Mouse (Mus musculus) liver, embryonic 15.5 days (tissue): ENCODE results near the gene Slc7a1. TPM values are rescaled to one million over a fixed set of nuclear protein-coding genes. Genes with fewer than 3 reads are reported as not detected.
"Not testable (repeated sequence)": the region's sequence is repeated elsewhere in the genome, so short reads cannot be mapped to it uniquely, and the experiment has no call there.

Source experiments
- ATAC-seq: fragments of 200-750 bp; cut with Nextera tagmentation; 2 replicates; pipeline ENCODE4 v1.8.0; 2017; ENCODE audit warnings: moderate number of reproducible peaks, mild to moderate bottlenecking, moderate library complexity; ENCODE audit not compliant: insufficient read depth
- H3K27ac ChIP-seq: fragments of 300-500 bp; sonication (generic); replicated peaks from 2 replicates; pipeline ENCODE4 v1.5.1; 2015; ENCODE audit warnings: mild to moderate bottlenecking, inconsistent platforms
- H3K27me3 ChIP-seq: fragments of 300-500 bp; sonication (generic); 2 replicates; pipeline ENCODE4 v1.6.1; 2015; ENCODE audit warnings: mild to moderate bottlenecking, inconsistent platforms
- H3K36me3 ChIP-seq: fragments of 300-500 bp; sonication (generic); replicated peaks from 2 replicates; pipeline ENCODE4 v1.6.1; 2015; ENCODE audit warnings: moderate library complexity, mild to moderate bottlenecking, inconsistent platforms
- H3K4me1 ChIP-seq: fragments of 300-500 bp; sonication (generic); replicated peaks from 2 replicates; pipeline ENCODE4 v1.6.1; 2015; ENCODE audit warnings: inconsistent platforms
- H3K4me2 ChIP-seq: fragments of 300-500 bp; sonication (generic); 2 replicates; pipeline ENCODE4 v1.6.1; 2015; ENCODE audit warnings: moderate library complexity, mild to moderate bottlenecking, inconsistent platforms
- H3K4me3 ChIP-seq: fragments of 300-500 bp; sonication (generic); replicated peaks from 2 replicates; pipeline ENCODE4 v1.5.1; 2015; ENCODE audit warnings: mild to moderate bottlenecking, inconsistent platforms
- H3K9ac ChIP-seq: fragments of 300-500 bp; sonication (generic); 2 replicates; pipeline ENCODE4 v1.6.1; 2015; ENCODE audit warnings: moderate library complexity, mild to moderate bottlenecking, inconsistent platforms
- H3K9me3 ChIP-seq: fragments of 300-500 bp; sonication (generic); replicated peaks from 2 replicates; pipeline ENCODE4 v1.6.1; 2016; ENCODE audit warnings: inconsistent platforms
- WGBS: fragments of 180-500 bp; shearing (Covaris S2); methylation state at CpG from one replicate; pipeline ENCODE4 v1.1.7; 2015; ENCODE audit warnings: mixed read lengths; ENCODE audit not compliant: insufficient replicate concordance; 5-methylcytosine and 5-hydroxymethylcytosine counted together
- polyA plus RNA-seq: library from polyadenylated mRNA; unstranded; fragments of >200 nt; fragmentation: Nextera tagmentation; extraction: Ambion mirVana; gene quantifications from 2 replicates; pipeline ENCODE4 v1.2.1, GENCODE M21; 2015

The Slc7a1 gene
- polyA plus RNA-seq, 1 experiment from 2014 or later: 17.0 TPM

GRCm38 (mm10) chr5:148348153-148348552 is 51.6 kb downstream of the Slc7a1 start:
- Histone ChIP-seq H3K27ac (no peak overlapping the region), H3K4me3 (no peak overlapping the region), H3K4me1 (no peaks in the 10 kb centered on the region), H3K36me3 (peaks cover 85% of the 10 kb centered on the region), H3K9ac (no peak overlapping the region), H3K4me2 (no peak overlapping the region), H3K27me3 (no peaks in the 10 kb centered on the region), H3K9me3 (no peaks in the 10 kb centered on the region)
- no peak for ATAC-seq
- WGBS: 78% methylated on average over 8 of the region's 8 CpGs

GRCm38 (mm10) chr5:148346543-148346942 is 53.2 kb downstream of the Slc7a1 start:
- H3K9me3 ChIP-seq: no peaks in the 10 kb centered on the region
- no peaks in the 10 kb centered on the region for H3K4me1 ChIP-seq
- ATAC-seq: no peak
- H3K4me3 ChIP-seq: no peak overlapping the region
- 81% methylated on average over 8 of the region's 8 CpGs for WGBS
- no peak overlapping the region for H3K27ac ChIP-seq
- H3K36me3 ChIP-seq: peaks cover 89% of the 10 kb centered on the region
- H3K27me3 ChIP-seq: no peaks in the 10 kb centered on the region
- no peak overlapping the region for H3K9ac ChIP-seq
- no peak overlapping the region for H3K4me2 ChIP-seq

GRCm38 (mm10) chr5:148344374-148344773 is 55.3 kb downstream of the Slc7a1 start:
- Histone ChIP-seq H3K9me3 (no peaks in the 10 kb centered on the region), H3K27ac (no peak overlapping the region), H3K4me2 (no peak overlapping the region), H3K36me3 (peaks cover 92% of the 10 kb centered on the region), H3K9ac (no peak overlapping the region), H3K4me3 (no peak overlapping the region), H3K4me1 (no peaks in the 10 kb centered on the region), H3K27me3 (no peaks in the 10 kb centered on the region)
- WGBS: 84% methylated on average over 5 of the region's 5 CpGs
- no peak for ATAC-seq

- H3K9ac ChIP-seq: no peak overlapping the region
- H3K4me1 ChIP-seq: no peaks in the 10 kb centered on the region
- peaks cover 78% of the 10 kb centered on the region for H3K36me3 ChIP-seq
- no peak overlapping the region for H3K27ac ChIP-seq
- WGBS: 41% methylated on average over 26 of the region's 26 CpGs
- no peak overlapping the region for H3K4me3 ChIP-seq
- no peaks in the 10 kb centered on the region for H3K9me3 ChIP-seq
- peak; percentile 74 for ATAC-seq
- no peaks in the 10 kb centered on the region for H3K27me3 ChIP-seq
- H3K4me2 ChIP-seq: no peak overlapping the region; the same call in 1 of the 2 replicates
Observed at GRCm38 (mm10) chr5:148342061-148342741, 57.5 kb downstream of the Slc7a1 start.

GRCm38 (mm10) chr5:148339126-148339525 is 60.6 kb downstream of the Slc7a1 start:
- peaks cover 75% of the 10 kb centered on the region for H3K36me3 ChIP-seq
- no peak for ATAC-seq
- no peaks in the 10 kb centered on the region for H3K27me3 ChIP-seq
- H3K9ac ChIP-seq: no peak overlapping the region
- no peak overlapping the region for H3K27ac ChIP-seq
- H3K4me1 ChIP-seq: no peaks in the 10 kb centered on the region
- no peak overlapping the region for H3K4me2 ChIP-seq
- no peak overlapping the region for H3K4me3 ChIP-seq
- WGBS: 83% methylated on average over 5 of the region's 5 CpGs
- H3K9me3 ChIP-seq: no peaks in the 10 kb centered on the region

GRCm38 (mm10) chr5:148332622-148332974 is 67.1 kb downstream of the Slc7a1 start:
- no peaks in the 10 kb centered on the region for H3K27me3 ChIP-seq
- H3K4me3 ChIP-seq: no peak overlapping the region
- H3K9ac ChIP-seq: no peak overlapping the region
- no peaks in the 10 kb centered on the region for H3K9me3 ChIP-seq
- H3K4me2 ChIP-seq: no peak overlapping the region
- H3K27ac ChIP-seq: no peak overlapping the region
- WGBS: 51% methylated on average over 8 of the region's 8 CpGs
- H3K36me3 ChIP-seq: peaks cover 60% of the 10 kb centered on the region
- ATAC-seq: peak; percentile 52; the same call in 1 of the 2 replicates
- H3K4me1 ChIP-seq: 0 out of 2 replicates have a peak, but pooled peaks cover 3% of the 10 kb centered on the region

GRCm38 (mm10) chr5:148331926-148332621 is 67.6 kb downstream of the Slc7a1 start:
- Histone ChIP-seq H3K9me3 (no peaks in the 10 kb centered on the region), H3K27ac (no peak overlapping the region), H3K4me2 (no peak overlapping the region), H3K9ac (no peak overlapping the region), H3K36me3 (peaks cover 60% of the 10 kb centered on the region), H3K4me1 (0 out of 2 replicates have a peak, but pooled peaks cover 3% of the 10 kb centered on the region), H3K4me3 (no peak overlapping the region), H3K27me3 (no peaks in the 10 kb centered on the region)
- no peak for ATAC-seq
- WGBS: 88% methylated on average over 18 of the region's 18 CpGs

GRCm38 (mm10) chr5:148331229-148331776 is 68.4 kb downstream of the Slc7a1 start:
- ATAC-seq: no peak
- WGBS: 74% methylated on average over 11 of the region's 11 CpGs
- H3K4me1 ChIP-seq: 0 out of 2 replicates have a peak, but pooled peaks cover 3% of the 10 kb centered on the region

GRCm38 (mm10) chr5:148328982-148329381 is 70.7 kb downstream of the Slc7a1 start:
- no peaks in the 10 kb centered on the region for H3K9me3 ChIP-seq
- no peak overlapping the region for H3K4me2 ChIP-seq
- no peak overlapping the region for H3K4me3 ChIP-seq
- H3K27ac ChIP-seq: no peak overlapping the region
- no peaks in the 10 kb centered on the region for H3K27me3 ChIP-seq
- no peak overlapping the region for H3K9ac ChIP-seq
- WGBS: 80% methylated on average over 3 of the region's 3 CpGs
- H3K36me3 ChIP-seq: peaks cover 34% of the 10 kb centered on the region
- H3K4me1 ChIP-seq: 0 out of 2 replicates have a peak, but pooled peaks cover 3% of the 10 kb centered on the region
- no peak for ATAC-seq

More at GRCm38 (mm10) chr5:148331229-148331776, 68.4 kb downstream of the Slc7a1 start:
- H3K4me3 ChIP-seq: no peak overlapping the region
- no peak overlapping the region for H3K9ac ChIP-seq
- H3K4me2 ChIP-seq: no peak overlapping the region
- H3K27me3 ChIP-seq: no peaks in the 10 kb centered on the region
- peaks cover 52% of the 10 kb centered on the region for H3K36me3 ChIP-seq
- no peaks in the 10 kb centered on the region for H3K9me3 ChIP-seq
- no peak overlapping the region for H3K27ac ChIP-seq

- WGBS: 81% methylated on average over 9 of the region's 9 CpGs
- H3K4me2 ChIP-seq, H3K4me3 ChIP-seq, ATAC-seq, H3K27ac ChIP-seq, H3K27me3 ChIP-seq, H3K9me3 ChIP-seq, H3K9ac ChIP-seq, H3K4me1 ChIP-seq, H3K36me3 ChIP-seq: not testable (repeated sequence)
Observed at GRCm38 (mm10) chr5:148326295-148326694, 73.4 kb downstream of the Slc7a1 start.

GRCm38 (mm10) chr5:148325317-148325885 is 74.3 kb downstream of the Slc7a1 start:
- Histone ChIP-seq H3K27ac (no peak overlapping the region), H3K9me3 (no peaks in the 10 kb centered on the region), H3K4me1 (no peaks in the 10 kb centered on the region), H3K36me3 (no peaks in the 10 kb centered on the region), H3K27me3 (no peaks in the 10 kb centered on the region), H3K4me2 (no peak overlapping the region), H3K9ac (no peak overlapping the region), H3K4me3 (no peak overlapping the region)
- ATAC-seq: no peak
- 33% methylated on average over 4 of the region's 4 CpGs for WGBS
